Mouse (Mus musculus) liver, embryonic 11.5 days (tissue): Measurements from ENCODE around the gene Nfib. TPM values are rescaled to one million over a fixed set of nuclear protein-coding genes. Genes with fewer than 3 reads are reported as not detected.

ENCODE experiments used
- ATAC-seq: fragments of 200-750 bp; cut with Nextera tagmentation; replicated peaks from 2 replicates; pipeline ENCODE4 v1.8.0; 2017; ENCODE audit warnings: moderate number of reproducible peaks, mild to moderate bottlenecking, moderate TSS enrichment, moderate library complexity; ENCODE audit not compliant: low FRiP score
- DNase-seq: peaks from one replicate; pipeline ENCODE4 v3.0.0-alpha.2; 2017; ENCODE audit warnings: low spot score
- H3K27ac ChIP-seq: fragments of 300-500 bp; sonication (generic); 2 replicates; pipeline ENCODE4 v1.5.1; 2014; ENCODE audit warnings: mild to moderate bottlenecking, low read depth, low read length, control low read depth
- H3K27me3 ChIP-seq: fragments of 300-500 bp; sonication (generic); replicated peaks from 2 replicates; pipeline ENCODE4 v1.6.1; 2014; ENCODE audit warnings: low read length, mixed read lengths; ENCODE audit not compliant: control insufficient read depth, insufficient read depth
- H3K36me3 ChIP-seq: fragments of 300-500 bp; sonication (generic); 2 replicates; pipeline ENCODE4 v1.6.1; 2014; ENCODE audit warnings: mild to moderate bottlenecking, low read length, moderate library complexity, mixed read lengths; ENCODE audit not compliant: control insufficient read depth, insufficient read depth
- H3K4me1 ChIP-seq: fragments of 300-500 bp; sonication (generic); replicated peaks from 2 replicates; pipeline ENCODE4 v1.6.1; 2014; ENCODE audit warnings: low read length, mixed read lengths; ENCODE audit not compliant: control insufficient read depth, insufficient read depth
- H3K4me2 ChIP-seq: fragments of 300-500 bp; sonication (generic); 2 replicates; pipeline ENCODE4 v1.6.1; 2014; ENCODE audit warnings: mild to moderate bottlenecking, control low read depth, moderate library complexity
- H3K4me3 ChIP-seq: fragments of 300-500 bp; sonication (generic); 2 replicates; pipeline ENCODE4 v1.5.1; 2014; ENCODE audit warnings: low read depth, low read length, control low read depth
- H3K9ac ChIP-seq: fragments of 300-500 bp; sonication (generic); 2 replicates; pipeline ENCODE4 v1.6.1; 2014; ENCODE audit warnings: low read depth, low read length, control low read depth
- H3K9me3 ChIP-seq: fragments of 300-500 bp; sonication (generic); 2 replicates; pipeline ENCODE4 v1.6.1; 2016; ENCODE audit warnings: low read length, inconsistent platforms, mixed read lengths; ENCODE audit not compliant: control insufficient read depth
- WGBS: fragments of 180-500 bp; shearing (Covaris S2); extraction: QIAGEN DNeasy Blood & Tissue Kit; methylation state at CpG from one replicate; pipeline ENCODE4 v1.1.7; 2014; 5-methylcytosine and 5-hydroxymethylcytosine counted together
- polyA plus RNA-seq: library from polyadenylated mRNA; unstranded; fragments of >200 nt; fragmentation: Nextera tagmentation; extraction: Ambion mirVana; gene quantifications from 2 replicates; pipeline ENCODE4 v1.2.1, GENCODE M21; 2014

Nfib gene
- polyA plus RNA-seq, 1 experiment from 2014 or later = 26.9 TPM

DNA sequence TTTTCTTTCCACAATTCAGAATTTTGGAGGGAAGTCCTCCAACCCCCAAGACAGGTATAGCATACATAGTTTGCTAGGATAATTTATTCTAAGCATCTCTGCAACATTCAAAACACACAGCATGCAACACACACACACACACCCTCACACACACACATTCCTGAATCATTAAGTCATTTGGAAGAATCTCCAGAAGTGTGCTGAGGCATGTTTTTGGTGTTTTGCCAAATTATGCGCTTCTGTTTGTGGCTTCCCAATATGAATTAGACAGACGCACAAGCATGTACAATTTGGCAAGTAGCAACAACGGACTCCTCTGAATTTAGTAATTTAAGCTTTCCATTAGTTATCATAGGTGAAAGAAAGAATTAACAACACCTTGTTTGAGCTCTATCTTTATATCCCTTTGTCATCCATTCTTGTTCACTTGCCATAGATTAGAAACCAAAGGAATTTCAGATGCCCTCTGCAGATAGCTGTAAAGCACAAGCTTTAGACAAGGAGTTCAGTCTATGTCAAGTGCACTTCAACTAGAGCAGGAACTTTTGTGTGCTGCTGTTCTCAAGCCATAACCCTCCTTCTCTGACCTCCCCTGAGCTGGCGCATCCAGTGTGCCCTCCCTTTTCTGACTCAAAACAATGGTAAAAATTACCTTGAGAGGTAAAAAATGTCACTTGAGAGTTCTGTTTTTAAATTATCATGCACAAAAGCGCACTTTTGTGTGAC, 235.2 kb downstream of the Nfib start:
- 92% methylated on average over 5 of the region's 5 CpGs for WGBS
- no peak overlapping the region for H3K27ac ChIP-seq

DNA sequence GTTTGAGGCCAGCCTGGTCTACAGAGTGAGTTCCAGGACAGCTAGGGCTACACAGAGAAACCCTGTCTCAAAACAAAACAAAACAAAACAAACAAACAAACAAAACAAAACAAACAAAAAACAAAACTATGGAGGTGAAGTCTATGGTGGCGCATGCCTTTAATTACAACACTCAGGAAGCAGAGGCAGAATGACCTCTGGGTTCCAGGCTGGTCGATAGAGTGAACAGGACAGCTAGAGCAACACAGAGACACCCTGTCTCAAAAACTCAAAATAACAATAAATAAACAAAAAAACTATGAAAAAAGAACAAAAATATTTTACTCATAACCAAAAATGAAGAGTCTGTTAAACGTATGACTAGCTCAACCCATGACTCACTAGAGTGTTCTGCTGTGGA, 236.6 kb downstream of the Nfib start:
- no peak overlapping the region for H3K27ac ChIP-seq
- DNase-seq (no peak), ATAC-seq (no peak)
- peaks cover 6% of the 10 kb centered on the region for H3K4me1 ChIP-seq
- H3K36me3 ChIP-seq = no peaks in the 10 kb centered on the region
- no peaks in the 10 kb centered on the region for H3K9me3 ChIP-seq
- H3K4me3 ChIP-seq = no peak overlapping the region
- no peak overlapping the region for H3K9ac ChIP-seq
- H3K27me3 ChIP-seq = no peaks in the 10 kb centered on the region
- no peak overlapping the region for H3K4me2 ChIP-seq
- WGBS = 81% methylated on average over 3 of the region's 3 CpGs

More for the DNA sequence above, 235.2 kb downstream of the Nfib start:
- Histone ChIP-seq H3K36me3 (no peaks in the 10 kb centered on the region), H3K4me3 (no peak overlapping the region), H3K4me2 (no peak overlapping the region), H3K4me1 (peaks cover 2% of the 10 kb centered on the region; the same call in 1 of the 2 replicates), H3K9me3 (no peaks in the 10 kb centered on the region), H3K9ac (no peak overlapping the region), H3K27me3 (no peaks in the 10 kb centered on the region)
- DNase-seq (no peak), ATAC-seq (no peak)

DNA sequence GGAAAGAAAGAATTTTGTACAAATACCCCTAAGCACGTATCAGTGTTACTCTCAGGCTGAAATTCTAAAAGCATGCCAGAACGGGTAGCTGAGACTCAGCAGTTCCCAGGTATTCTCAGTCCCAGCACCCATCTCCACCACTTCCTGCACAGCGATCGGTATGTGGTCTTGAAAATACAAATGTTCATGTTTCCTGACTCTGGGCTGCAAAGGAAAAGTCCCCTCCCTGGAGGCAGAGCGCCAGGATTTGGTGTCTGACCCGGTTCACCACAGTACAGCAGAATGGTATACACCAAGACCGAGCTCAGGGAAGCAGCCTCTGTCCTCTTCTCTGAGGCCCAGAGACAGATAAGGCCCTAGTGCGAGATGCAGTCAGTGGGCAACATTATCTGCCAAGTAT, 238.8 kb downstream of the Nfib start:
- DNase-seq (no peak), ATAC-seq (no peak)
- 47% methylated on average over 8 of the region's 8 CpGs for WGBS
- Histone ChIP-seq H3K4me1 (peaks cover 6% of the 10 kb centered on the region), H3K4me2 (no peak overlapping the region), H3K36me3 (no peaks in the 10 kb centered on the region), H3K9ac (no peak overlapping the region), H3K9me3 (no peaks in the 10 kb centered on the region), H3K27ac (no peak overlapping the region), H3K4me3 (no peak overlapping the region), H3K27me3 (no peaks in the 10 kb centered on the region)

DNA sequence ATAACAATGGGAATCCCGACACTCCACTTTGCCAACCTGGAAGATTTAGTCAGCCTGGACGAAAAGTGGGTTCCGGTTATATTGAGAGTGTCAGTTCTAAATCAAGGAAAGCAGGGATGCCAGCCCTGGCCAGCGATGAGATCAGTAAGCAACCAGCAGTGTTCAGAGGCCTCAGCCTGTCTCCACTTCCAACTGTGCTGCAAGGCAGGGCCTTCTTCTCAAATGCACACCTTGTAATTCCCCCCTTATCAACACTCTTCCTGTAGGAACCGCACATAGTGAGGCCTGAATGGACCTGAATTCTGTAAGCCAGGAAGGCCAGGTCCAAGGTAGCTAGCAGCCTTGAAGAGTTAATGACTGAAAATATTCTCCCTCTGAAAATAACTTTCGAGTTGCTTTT, 239.4 kb downstream of the Nfib start:
- Histone ChIP-seq H3K36me3 (no peaks in the 10 kb centered on the region), H3K4me2 (no peak overlapping the region), H3K9me3 (no peaks in the 10 kb centered on the region), H3K27me3 (no peaks in the 10 kb centered on the region), H3K9ac (no peak overlapping the region), H3K27ac (no peak overlapping the region), H3K4me3 (no peak overlapping the region), H3K4me1 (peaks cover 6% of the 10 kb centered on the region)
- no peak for DNase-seq
- ATAC-seq = no peak
- WGBS = 74% methylated on average over 6 of the region's 6 CpGs

- 61% methylated on average over 8 of the region's 8 CpGs for WGBS
- H3K27ac ChIP-seq = no peak overlapping the region
- ATAC-seq = no peak
- H3K4me3 ChIP-seq = no peak overlapping the region
- H3K4me1 ChIP-seq = peaks cover 6% of the 10 kb centered on the region
- H3K36me3 ChIP-seq = no peaks in the 10 kb centered on the region
- H3K9me3 ChIP-seq = no peaks in the 10 kb centered on the region
- DNase-seq = no peak
- H3K9ac ChIP-seq = no peak overlapping the region
- no peaks in the 10 kb centered on the region for H3K27me3 ChIP-seq
- no peak overlapping the region for H3K4me2 ChIP-seq
Measured at GRCm38 (mm10) chr4:82464051-82464632, 241.4 kb downstream of the Nfib start.

GRCm38 (mm10) chr4:82463189-82463715, 242.3 kb downstream of the Nfib start:
- no peaks in the 10 kb centered on the region for H3K36me3 ChIP-seq
- H3K4me3 ChIP-seq = no peak overlapping the region
- no peak overlapping the region for H3K4me2 ChIP-seq
- ATAC-seq = no peak
- H3K9me3 ChIP-seq = no peaks in the 10 kb centered on the region
- peaks cover 3% of the 10 kb centered on the region for H3K4me1 ChIP-seq
- 70% methylated on average over 7 of the region's 7 CpGs for WGBS
- no peak overlapping the region for H3K27ac ChIP-seq
- no peak overlapping the region for H3K9ac ChIP-seq
- H3K27me3 ChIP-seq = no peaks in the 10 kb centered on the region
- no peak for DNase-seq

DNA sequence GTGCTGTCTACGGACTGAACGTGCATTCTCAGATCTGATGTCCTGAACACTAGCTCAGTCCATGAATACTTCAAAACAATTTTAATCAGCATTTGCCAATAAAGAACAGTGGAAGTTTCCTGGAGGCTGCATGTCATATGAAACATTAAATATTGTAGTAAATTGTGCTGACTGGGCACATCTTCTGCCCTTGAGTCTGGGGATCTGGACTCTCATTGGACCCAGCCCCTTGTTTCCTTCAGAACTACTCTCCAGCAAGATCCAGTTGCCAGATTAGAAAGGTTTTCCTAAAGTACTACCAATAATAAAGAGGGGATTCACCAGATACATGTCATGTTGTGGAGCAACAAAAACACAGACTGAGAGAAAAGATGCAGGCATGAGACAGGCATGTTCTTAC, 243.9 kb downstream of the Nfib start:
- Histone ChIP-seq H3K27ac (no peak overlapping the region), H3K9me3 (no peaks in the 10 kb centered on the region), H3K4me3 (no peak overlapping the region), H3K4me2 (no peak overlapping the region), H3K9ac (no peak overlapping the region), H3K36me3 (no peaks in the 10 kb centered on the region), H3K4me1 (peaks cover 3% of the 10 kb centered on the region; the same call in 1 of the 2 replicates), H3K27me3 (no peaks in the 10 kb centered on the region)
- DNase-seq = no peak
- 84% methylated on average over 2 of the region's 2 CpGs for WGBS
- ATAC-seq = no peak

DNA sequence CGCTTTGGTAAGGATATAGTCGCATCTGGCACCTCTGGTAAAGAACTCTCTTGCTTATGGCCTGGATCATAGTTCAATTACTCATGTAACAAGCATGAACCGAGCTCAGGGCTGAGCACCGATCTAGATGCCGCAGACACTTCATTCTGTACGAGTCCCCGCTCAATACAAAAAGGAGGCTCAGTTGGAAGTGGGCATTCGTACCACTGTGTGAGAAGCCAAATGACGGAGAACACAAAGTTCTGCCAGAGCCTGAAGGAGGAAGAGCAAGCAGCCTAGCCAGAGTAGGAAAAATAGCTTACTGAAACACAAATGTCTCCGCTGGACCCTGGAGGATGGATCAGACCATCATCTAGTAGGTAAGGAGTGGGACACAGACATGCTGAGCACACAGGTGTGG, 246.7 kb downstream of the Nfib start:
- no peaks in the 10 kb centered on the region for H3K27me3 ChIP-seq
- H3K9me3 ChIP-seq = no peaks in the 10 kb centered on the region
- no peak overlapping the region for H3K4me3 ChIP-seq
- H3K4me1 ChIP-seq = no peaks in the 10 kb centered on the region; the same call in 1 of the 2 replicates
- ATAC-seq = no peak
- no peak overlapping the region for H3K9ac ChIP-seq
- 89% methylated on average over 10 of the region's 10 CpGs for WGBS
- no peaks in the 10 kb centered on the region for H3K36me3 ChIP-seq
- no peak overlapping the region for H3K4me2 ChIP-seq
- no peak overlapping the region for H3K27ac ChIP-seq
- no peak for DNase-seq

DNA sequence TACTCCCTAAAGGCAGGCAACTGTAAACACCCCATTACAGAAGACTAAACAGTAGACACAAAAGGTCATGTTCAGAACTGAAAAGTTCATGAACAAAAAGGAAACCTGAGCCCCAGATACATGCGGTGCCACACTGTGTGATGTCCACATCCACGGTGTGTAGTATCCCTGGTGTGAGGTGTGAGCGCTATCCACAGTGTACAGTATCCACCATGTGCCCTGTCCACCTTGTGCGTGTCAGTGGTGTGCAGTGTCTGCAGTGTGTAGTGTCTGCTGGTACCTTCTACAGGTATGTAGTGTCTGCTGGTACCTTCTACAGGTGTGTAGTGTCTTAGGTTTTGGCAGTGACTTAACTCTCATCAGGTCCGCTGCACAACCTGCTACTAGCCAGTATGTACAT, 248.6 kb downstream of the Nfib start:
- ATAC-seq (no peak), DNase-seq (no peak)
- Histone ChIP-seq H3K9ac (no peak overlapping the region), H3K4me1 (no peaks in the 10 kb centered on the region; the same call in 1 of the 2 replicates), H3K9me3 (no peaks in the 10 kb centered on the region), H3K27me3 (no peaks in the 10 kb centered on the region), H3K27ac (no peak overlapping the region), H3K4me2 (no peak overlapping the region), H3K36me3 (no peaks in the 10 kb centered on the region), H3K4me3 (no peak overlapping the region)
- 89% methylated on average over 5 of the region's 5 CpGs for WGBS
